Mouse (Mus musculus) left cerebral cortex, adult 2 months (tissue): ENCODE results near the gene Ankmy1. TPM values are rescaled to one million over a fixed set of nuclear protein-coding genes. Genes with fewer than 3 reads are reported as not detected.
A peak's percentile ranks its signal among the peaks of the same experiment; 100 is the strongest.

Source experiments
- DNase-seq, 2 experiments: peaks; one replicate each; pipeline ENCODE4 v3.0.0; 2021 to 2022; ENCODE audit warnings: low spot score in 2 of 2, mixed read lengths in 1 of 2; ENCODE audit errors: extremely low spot score in 1 of 2
- H3K27ac ChIP-seq: fragments of 200-600 bp; 2 replicates; pipeline ENCODE4 v1.8.1; 2022
- H3K4me3 ChIP-seq: fragments of 200-600 bp; 2 replicates; pipeline ENCODE4 v1.8.1; 2022
- CTCF ChIP-seq: fragments of 200-600 bp; IDR thresholded peaks from 2 replicates; pipeline ENCODE4 v1.8.1; 2022; ENCODE audit warnings: antibody characterized with exemption, mild to moderate bottlenecking, moderate library complexity
- intact Hi-C: fragments of 180-260 bp; cut with DNase I; formaldehyde crosslinking; loops from one replicate; pipeline ENCODE4 v1.15.1; 2025
- total RNA-seq, 2 experiments: library from RNA; stranded (reverse); gene quantifications; 2 replicates each; pipeline ENCODE4 v1.2.3; 2021

Gene Ankmy1
- total RNA-seq, 2 experiments from 2014 or later, result 0.29 to 0.37 TPM

DNA sequence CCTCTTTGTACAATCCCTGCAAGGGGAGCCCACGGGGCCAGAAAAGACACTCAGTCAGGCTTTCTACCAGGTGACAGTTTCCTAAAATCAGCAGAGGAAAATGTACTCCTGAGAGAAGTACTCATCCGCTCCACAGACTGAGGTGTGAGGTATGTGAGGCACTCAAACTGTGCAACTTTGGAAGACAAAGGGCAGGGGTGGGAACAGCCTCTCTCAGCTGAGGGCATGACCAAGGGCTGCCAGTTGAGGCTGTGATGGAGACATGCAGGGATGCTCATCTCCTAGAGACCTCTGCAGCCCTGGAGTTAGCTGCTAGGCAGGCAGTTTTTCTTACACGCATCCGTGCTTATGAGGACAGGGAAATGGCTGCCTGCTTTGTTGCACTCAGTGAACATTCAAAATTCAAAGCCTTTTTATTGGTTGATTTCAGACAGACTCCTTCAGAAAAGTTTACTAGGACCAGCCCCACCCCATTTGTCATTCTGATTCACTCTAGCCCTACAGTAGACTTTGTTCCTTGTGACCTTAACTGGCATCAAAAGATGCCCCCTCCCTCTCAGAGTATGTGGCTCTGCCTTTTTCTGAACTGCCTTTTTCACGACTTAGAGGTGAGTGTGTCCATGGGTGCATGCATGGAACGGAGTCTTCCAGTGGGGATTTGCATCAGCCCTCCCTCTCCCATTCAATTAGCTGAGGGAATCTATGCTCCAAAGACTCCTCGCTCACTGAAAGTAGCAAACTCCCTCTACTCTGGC lies 13.6 kb downstream of the Ankmy1 start:
- H3K4me3 ChIP-seq, result no peak overlapping the region
- TF ChIP-seq CTCF, result no peak

DNA sequence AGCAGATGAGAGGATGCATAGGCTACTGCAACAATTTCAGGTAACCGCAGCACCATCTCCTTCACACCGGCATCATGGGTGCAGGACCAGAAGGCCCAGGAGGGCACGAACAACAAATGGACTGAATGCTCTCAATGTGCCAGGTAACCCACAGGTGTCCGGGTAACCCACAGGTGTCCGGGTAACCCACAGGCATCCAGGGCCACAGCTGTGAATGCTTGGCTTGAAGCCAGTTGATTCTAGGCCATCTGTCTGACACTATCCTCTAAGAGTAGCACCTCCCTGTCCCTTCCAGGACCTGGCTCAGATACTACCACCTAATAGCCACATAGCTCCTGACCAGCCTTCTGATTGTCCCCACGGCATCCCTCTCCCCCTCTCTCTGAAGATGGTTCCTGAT lies 20.7 kb downstream of the Ankmy1 start:
- intact Hi-C loops, result no loop called here
- H3K27ac ChIP-seq, result no peak overlapping the region
- H3K4me3 ChIP-seq, result no peak overlapping the region
- DNase-seq, result no peak
- no peak for TF ChIP-seq CTCF

More for the DNA sequence above, 13.6 kb downstream of the Ankmy1 start:
- DNase-seq, result no peak
- intact Hi-C loops, result loop anchor here (5.0 kb wide), 1 partner anchor 192 kb away; no protein-coding TSS in a partner anchor
- H3K27ac ChIP-seq, result no peak overlapping the region

DNA sequence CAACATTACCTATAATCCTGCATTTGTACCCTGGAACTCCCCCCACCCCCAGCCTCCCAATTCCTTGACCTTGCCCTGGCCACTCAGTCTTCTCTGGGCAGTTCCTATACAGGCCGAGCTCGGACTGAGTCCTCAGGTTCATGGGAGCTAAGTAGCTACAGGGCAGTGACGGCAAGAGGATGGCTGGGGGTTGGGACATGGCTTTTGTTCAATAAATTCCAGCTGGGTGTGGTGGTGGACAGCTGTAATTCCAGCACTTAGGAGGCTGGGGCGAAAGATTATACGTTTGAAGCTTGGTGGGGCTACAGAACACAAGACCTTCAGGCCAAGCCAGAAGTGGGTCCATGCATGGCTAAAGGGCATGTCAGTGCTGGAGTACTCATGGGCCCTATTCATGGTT lies 22.6 kb downstream of the Ankmy1 start:
- no peak for TF ChIP-seq CTCF
- Histone ChIP-seq H3K27ac (no peak overlapping the region), H3K4me3 (no peak overlapping the region)
- intact Hi-C loops, result no loop called here
- DNase-seq, result no peak

DNA sequence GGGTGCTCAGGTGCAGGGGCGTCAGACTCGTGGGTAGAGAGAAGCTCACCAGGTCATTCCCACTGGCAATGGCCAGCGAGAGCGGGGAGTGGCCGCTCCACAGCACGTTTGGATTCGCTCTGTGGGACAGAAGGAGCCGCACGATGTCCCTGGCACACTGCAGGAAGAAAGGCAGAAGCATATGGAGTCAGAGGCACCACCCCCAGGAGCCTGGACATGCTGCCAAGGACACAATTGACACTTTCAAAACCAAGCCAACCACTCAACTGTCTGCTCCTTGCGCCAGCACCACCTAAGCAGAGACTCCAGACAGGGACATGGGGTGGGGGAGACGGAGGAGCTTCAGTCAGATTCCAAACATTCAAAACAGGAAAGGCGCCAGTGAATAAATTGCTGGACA lies 23.4 kb downstream of the Ankmy1 start:
- Histone ChIP-seq H3K4me3 (no peak overlapping the region), H3K27ac (no peak overlapping the region)
- DNase-seq, result peak in 1 of 2 experiments; percentile 64
- intact Hi-C loops, result no loop called here
- no peak for TF ChIP-seq CTCF

DNA sequence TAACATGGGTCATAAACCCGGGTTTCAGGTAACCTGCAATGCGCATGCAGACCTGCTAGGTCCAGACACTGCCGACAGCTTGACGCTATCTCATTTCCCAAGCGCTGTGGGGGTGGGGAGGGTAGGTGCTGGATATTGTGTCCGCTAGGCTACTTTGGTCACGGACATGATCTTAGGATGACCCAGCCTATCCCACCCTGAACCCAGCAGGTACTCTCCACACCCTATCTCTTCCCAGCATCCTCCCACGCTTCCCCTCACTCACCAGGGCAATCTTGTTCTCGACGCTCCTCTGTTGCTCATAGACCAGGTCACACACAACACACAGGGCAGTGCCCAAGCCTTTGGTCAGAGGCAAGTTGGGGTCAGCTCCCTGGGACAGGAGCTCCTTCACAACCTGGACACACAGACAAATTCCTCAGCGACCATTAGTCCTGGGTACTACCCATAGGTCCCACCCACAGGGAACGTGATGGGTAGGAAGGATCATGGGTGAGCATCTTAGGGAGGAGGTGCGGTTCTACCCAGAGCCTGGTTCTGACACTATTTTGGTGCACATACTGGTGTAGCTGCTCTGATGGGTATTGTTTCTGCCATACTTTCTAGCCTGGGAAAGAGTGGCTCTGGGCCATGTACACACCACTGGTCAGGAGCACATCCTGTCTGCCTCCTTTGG lies 24.5 kb downstream of the Ankmy1 start:
- DNase-seq, result no peak
- H3K4me3 ChIP-seq, result no peak overlapping the region
- intact Hi-C loops, result no loop called here
- no peak for TF ChIP-seq CTCF
- no peak overlapping the region for H3K27ac ChIP-seq

DNA sequence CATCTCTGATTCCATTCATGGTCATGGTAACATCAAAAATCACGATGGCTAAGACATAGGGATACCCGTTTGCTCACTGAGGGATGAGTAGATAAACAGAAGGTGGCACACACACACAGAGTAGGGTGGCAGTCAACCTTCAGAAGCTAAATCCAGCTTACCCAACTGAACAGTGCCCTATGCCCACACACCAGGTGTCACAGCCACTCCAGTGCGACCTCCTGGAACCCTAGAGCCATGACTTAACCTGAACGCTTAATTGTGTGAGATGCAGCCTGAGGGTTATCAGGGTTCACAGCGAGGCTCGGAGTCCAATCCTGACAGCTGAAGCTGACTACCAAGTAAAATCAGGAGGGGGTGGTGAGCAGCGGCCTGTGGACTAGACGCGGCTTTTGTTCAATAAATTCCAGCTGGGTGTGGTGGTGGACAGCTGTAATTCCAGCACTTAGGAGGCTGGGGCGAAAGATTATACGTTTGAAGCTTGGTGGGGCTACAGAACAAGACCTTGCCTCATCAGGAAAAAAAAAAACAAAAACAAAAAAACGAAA lies 25.2 kb downstream of the Ankmy1 start:
- Histone ChIP-seq H3K27ac (no peak overlapping the region), H3K4me3 (no peak overlapping the region)
- TF ChIP-seq CTCF, result no peak
- DNase-seq, result no peak
- intact Hi-C loops, result no loop called here

DNA sequence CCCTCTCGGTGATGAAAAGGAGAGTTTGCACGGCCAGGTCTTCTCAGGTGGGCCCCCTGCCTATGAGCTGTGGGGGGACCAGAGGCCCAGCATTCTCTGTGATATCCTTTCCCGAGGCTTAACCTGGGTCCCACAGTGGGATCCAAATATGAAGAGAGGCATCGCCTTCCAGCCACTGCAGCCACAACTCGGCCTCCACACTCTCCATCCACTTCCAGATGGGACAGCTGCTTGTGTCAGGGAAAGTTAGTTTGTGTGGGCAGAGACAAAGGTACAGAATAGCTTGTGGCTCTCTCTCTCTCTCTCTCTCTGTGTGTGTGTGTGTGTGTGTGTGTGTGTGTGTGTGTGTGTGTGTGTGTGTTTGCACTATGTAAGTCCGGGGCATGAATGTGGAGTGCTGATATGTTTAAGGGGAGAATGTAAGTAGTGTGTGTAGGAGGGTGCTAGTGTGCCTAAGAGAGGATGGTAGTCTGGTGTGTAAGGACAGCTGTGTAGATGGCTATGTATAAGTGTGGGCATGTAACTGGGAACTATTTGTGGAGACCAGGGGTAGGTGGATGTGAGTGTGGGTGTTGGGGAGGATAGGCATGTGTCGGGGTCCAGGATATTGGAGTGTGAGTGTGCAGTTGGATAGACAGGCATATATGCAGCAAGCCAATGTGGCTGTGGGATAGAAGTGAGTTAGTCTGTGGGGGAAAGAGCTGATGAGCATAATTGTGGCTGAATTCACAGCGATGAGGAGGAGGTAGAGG lies 27.2 kb downstream of the Ankmy1 start:
- intact Hi-C loops, result no loop called here
- no peak overlapping the region for H3K27ac ChIP-seq
- H3K4me3 ChIP-seq, result no peak overlapping the region
- TF ChIP-seq CTCF, result no peak
- DNase-seq, result no peak

DNA sequence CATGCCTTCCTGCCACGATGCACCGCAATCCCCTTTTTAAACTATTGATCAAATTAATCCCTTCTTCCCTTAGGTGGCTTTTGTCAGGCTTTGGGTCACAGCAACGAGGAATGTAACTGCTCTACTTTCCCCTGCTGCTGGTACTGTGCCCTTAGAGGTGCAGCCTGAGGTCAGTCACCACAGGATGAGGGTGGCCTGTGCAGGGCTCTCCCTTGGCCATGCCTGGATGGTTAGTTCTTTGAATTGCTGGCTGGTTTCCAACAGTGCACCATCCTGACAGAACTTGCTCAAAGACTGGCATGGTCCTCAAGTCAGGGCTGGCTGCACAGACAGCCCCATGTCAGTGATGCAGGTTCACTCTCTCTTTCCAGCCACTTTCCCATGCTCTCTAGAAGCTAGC lies 28.7 kb downstream of the Ankmy1 start:
- Histone ChIP-seq H3K27ac (no peak overlapping the region), H3K4me3 (no peak overlapping the region)
- no peak for TF ChIP-seq CTCF
- intact Hi-C loops, result no loop called here
- DNase-seq, result no peak

DNA sequence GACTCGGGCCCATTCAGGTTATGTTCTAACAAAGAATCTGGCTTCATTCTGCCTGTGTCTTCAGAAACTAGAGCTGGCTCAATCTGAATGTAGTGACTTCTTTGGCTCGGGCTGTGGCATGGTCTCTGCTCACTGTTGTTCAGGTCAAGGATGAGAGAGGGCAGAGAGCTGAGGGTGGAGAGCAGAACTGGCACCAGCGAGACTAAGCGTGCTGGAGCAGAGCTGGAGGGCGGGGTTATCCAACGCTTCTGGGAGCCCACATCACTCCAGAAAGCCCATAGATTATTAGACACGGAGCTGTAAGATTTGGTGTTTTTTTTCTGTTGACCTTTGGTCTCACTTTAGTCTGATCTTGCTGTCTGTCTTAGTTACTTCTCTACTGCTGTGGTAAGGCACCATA lies 30.0 kb downstream of the Ankmy1 start:
- Histone ChIP-seq H3K27ac (no peak overlapping the region), H3K4me3 (no peak overlapping the region)
- TF ChIP-seq CTCF, result no peak
- intact Hi-C loops, result no loop called here
- no peak for DNase-seq

DNA sequence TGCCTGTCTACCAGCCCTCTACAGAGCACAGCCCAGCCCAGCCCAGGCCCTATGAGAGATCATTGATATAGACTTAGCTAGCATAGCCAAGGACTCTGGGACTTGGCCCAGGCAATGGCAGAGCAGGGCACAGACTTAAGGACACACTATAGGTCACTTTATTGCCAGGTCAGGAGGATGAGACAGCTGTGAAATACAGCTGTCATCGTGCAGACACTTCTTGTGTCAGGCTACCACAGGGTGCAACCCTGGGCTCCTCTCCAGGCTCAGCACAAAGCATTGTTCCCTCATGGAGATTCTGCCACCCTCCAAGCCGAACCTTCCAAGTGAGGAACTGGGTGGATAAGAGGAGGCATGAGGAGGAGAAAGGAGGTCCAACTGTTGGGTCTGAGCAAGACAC lies 32.7 kb downstream of the Ankmy1 start:
- no peak overlapping the region for H3K27ac ChIP-seq
- TF ChIP-seq CTCF, result no peak
- H3K4me3 ChIP-seq, result no peak overlapping the region
- intact Hi-C loops, result no loop called here
- DNase-seq, result no peak

DNA sequence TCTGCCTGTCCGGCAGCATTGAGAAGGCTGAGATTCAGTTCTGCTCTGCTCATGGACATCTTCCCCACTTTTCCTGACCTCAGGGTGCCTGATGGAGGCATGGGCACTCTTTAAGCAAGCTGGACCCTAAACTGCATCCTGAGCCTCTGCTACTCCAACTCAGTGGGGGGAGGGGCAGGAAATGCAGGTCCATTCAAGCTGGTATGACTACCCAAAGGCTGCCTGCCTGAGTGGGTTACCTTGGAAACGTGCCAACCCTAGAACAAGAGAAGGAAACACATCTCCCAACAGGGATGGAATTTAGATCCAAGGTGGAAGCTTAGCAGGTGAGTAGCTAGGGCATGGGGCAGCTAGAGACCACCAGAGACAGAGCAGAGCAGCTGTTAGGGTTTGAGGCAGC lies 36.5 kb downstream of the Ankmy1 start:
- Histone ChIP-seq H3K27ac (no peak overlapping the region), H3K4me3 (no peak overlapping the region)
- intact Hi-C loops, result no loop called here
- no peak for DNase-seq
- no peak for TF ChIP-seq CTCF

DNA sequence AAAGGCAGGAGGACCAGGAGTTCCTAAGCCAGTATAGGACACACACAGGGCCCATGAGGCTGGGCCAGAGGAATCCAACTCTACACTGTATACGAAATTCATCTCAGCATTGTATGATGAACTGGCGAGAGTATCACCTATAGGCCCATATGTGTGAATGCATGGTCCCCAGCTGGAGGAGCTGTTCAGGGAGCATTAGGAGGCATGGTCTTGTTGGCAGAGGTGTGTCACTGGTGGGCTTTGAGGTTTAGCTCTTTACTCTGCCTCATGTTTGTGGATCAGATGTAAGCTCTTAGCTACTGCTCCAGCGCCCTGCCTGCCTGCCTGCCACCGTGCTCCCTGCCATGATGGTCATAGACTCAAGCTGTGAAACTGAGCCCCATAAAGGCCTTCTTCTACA lies 39.4 kb downstream of the Ankmy1 start:
- no peak for DNase-seq
- no peak overlapping the region for H3K27ac ChIP-seq
- no peak for TF ChIP-seq CTCF
- intact Hi-C loops, result no loop called here
- H3K4me3 ChIP-seq, result no peak overlapping the region
